Mouse (Mus musculus) megakaryocyte, embryonic 14.5 days (primary cell): ENCODE results near the gene Fgfr2. TPM values are rescaled to one million over a fixed set of nuclear protein-coding genes. Genes with fewer than 3 reads are reported as not detected.

Source experiments
- H3K27me3 ChIP-seq: replicated peaks from 2 replicates; pipeline ENCODE3; 2012; ENCODE audit warnings: inconsistent platforms
- H3K36me3 ChIP-seq: replicated peaks from 2 replicates; pipeline ENCODE3; 2012; ENCODE audit warnings: low read length, inconsistent platforms, mixed read lengths
- H3K4me1 ChIP-seq: 2 replicates; pipeline ENCODE4 v1.6.1; 2012; ENCODE audit warnings: inconsistent platforms
- H3K4me3 ChIP-seq: replicated peaks from 2 replicates; pipeline ENCODE3; 2012; ENCODE audit warnings: moderate library complexity, mild to moderate bottlenecking, inconsistent platforms
- H3K9me3 ChIP-seq: 2 replicates; pipeline ENCODE4 v1.6.1; 2012; ENCODE audit warnings: inconsistent platforms
- FLI1 ChIP-seq: IDR thresholded peaks from 2 replicates; pipeline ENCODE4 v1.6.1; 2012; ENCODE audit warnings: low read length, inconsistent platforms, mixed read lengths
- GATA1 ChIP-seq: IDR thresholded peaks from 3 replicates; pipeline ENCODE4 v1.6.1; 2012; ENCODE audit warnings: mixed read lengths, low read length, inconsistent platforms, borderline replicate concordance
- polyA plus RNA-seq: library from polyadenylated mRNA; stranded (reverse); fragments of >175 nt; gene quantifications from 2 replicates; pipeline ENCODE4 v1.2.3, GENCODE M21; 2012; ENCODE audit warnings: low replicate concordance; ENCODE audit not compliant: insufficient read depth

The Fgfr2 gene
- polyA plus RNA-seq, 1 experiment: 0.45 TPM

GRCm38 (mm10) chr7:132559138-132559766, 563.9 kb downstream of the Fgfr2 start:
- no peaks in the 10 kb centered on the region for H3K9me3 ChIP-seq
- H3K4me1 ChIP-seq: peaks cover 13% of the 10 kb centered on the region
- no peak overlapping the region for H3K4me3 ChIP-seq
- H3K36me3 ChIP-seq: peaks cover 84% of the 10 kb centered on the region
- no peaks in the 10 kb centered on the region for H3K27me3 ChIP-seq
- no peak for TF ChIP-seq FLI1
- no peak for TF ChIP-seq GATA1

GRCm38 (mm10) chr7:132558141-132558736, 564.9 kb downstream of the Fgfr2 start:
- no peaks in the 10 kb centered on the region for H3K9me3 ChIP-seq
- H3K4me3 ChIP-seq: no peak overlapping the region
- TF ChIP-seq FLI1 (no peak), GATA1 (no peak)
- H3K36me3 ChIP-seq: peaks cover 74% of the 10 kb centered on the region
- peaks cover 13% of the 10 kb centered on the region for H3K4me1 ChIP-seq
- H3K27me3 ChIP-seq: no peaks in the 10 kb centered on the region

GRCm38 (mm10) chr7:132556575-132556974, 566.6 kb downstream of the Fgfr2 start:
- Histone ChIP-seq H3K36me3 (peaks cover 57% of the 10 kb centered on the region), H3K4me1 (peaks cover 17% of the 10 kb centered on the region), H3K4me3 (no peak overlapping the region), H3K9me3 (no peaks in the 10 kb centered on the region), H3K27me3 (no peaks in the 10 kb centered on the region)
- TF ChIP-seq GATA1 (no peak), FLI1 (no peak)

GRCm38 (mm10) chr7:132555911-132556310, 567.2 kb downstream of the Fgfr2 start:
- H3K4me3 ChIP-seq: no peak overlapping the region
- TF ChIP-seq FLI1 (no peak), GATA1 (no peak)
- no peaks in the 10 kb centered on the region for H3K27me3 ChIP-seq
- peaks cover 51% of the 10 kb centered on the region for H3K36me3 ChIP-seq
- H3K9me3 ChIP-seq: no peaks in the 10 kb centered on the region
- H3K4me1 ChIP-seq: peaks cover 23% of the 10 kb centered on the region

GRCm38 (mm10) chr7:132554091-132554490, 569.1 kb downstream of the Fgfr2 start:
- H3K36me3 ChIP-seq: peaks cover 32% of the 10 kb centered on the region
- H3K4me1 ChIP-seq: peaks cover 19% of the 10 kb centered on the region
- H3K9me3 ChIP-seq: no peaks in the 10 kb centered on the region
- H3K27me3 ChIP-seq: peaks cover 7% of the 10 kb centered on the region
- TF ChIP-seq FLI1 (no peak), GATA1 (no peak)
- no peak overlapping the region for H3K4me3 ChIP-seq

GRCm38 (mm10) chr7:132551351-132552126, 571.6 kb downstream of the Fgfr2 start:
- Histone ChIP-seq H3K4me3 (peak overlapping the region; percentile 93), H3K27me3 (peaks cover 23% of the 10 kb centered on the region)

GRCm38 (mm10) chr7:132547126-132547525, 576.0 kb downstream of the Fgfr2 start:
- H3K4me3 ChIP-seq: no peak overlapping the region
- TF ChIP-seq FLI1 (no peak), GATA1 (no peak)
- no peaks in the 10 kb centered on the region for H3K9me3 ChIP-seq
- peaks cover 9% of the 10 kb centered on the region for H3K4me1 ChIP-seq
- peaks cover 54% of the 10 kb centered on the region for H3K27me3 ChIP-seq
- H3K36me3 ChIP-seq: no peaks in the 10 kb centered on the region

More at GRCm38 (mm10) chr7:132551351-132552126, 571.6 kb downstream of the Fgfr2 start:
- H3K4me1 ChIP-seq: peaks cover 18% of the 10 kb centered on the region
- peaks cover 7% of the 10 kb centered on the region for H3K36me3 ChIP-seq
- H3K9me3 ChIP-seq: no peaks in the 10 kb centered on the region
- TF ChIP-seq FLI1 (no peak), GATA1 (no peak)

- TF ChIP-seq GATA1: no peak
- no peak for TF ChIP-seq FLI1
- Histone ChIP-seq H3K4me1 (no peaks in the 10 kb centered on the region), H3K36me3 (no peaks in the 10 kb centered on the region), H3K27me3 (peaks cover 65% of the 10 kb centered on the region), H3K4me3 (no peak overlapping the region), H3K9me3 (no peaks in the 10 kb centered on the region)
Observed at GRCm38 (mm10) chr7:132542427-132542826, 580.7 kb downstream of the Fgfr2 start.

GRCm38 (mm10) chr7:132541566-132541965, 581.6 kb downstream of the Fgfr2 start:
- Histone ChIP-seq H3K27me3 (peaks cover 60% of the 10 kb centered on the region), H3K9me3 (no peaks in the 10 kb centered on the region), H3K4me1 (no peaks in the 10 kb centered on the region), H3K4me3 (no peak overlapping the region), H3K36me3 (no peaks in the 10 kb centered on the region)
- TF ChIP-seq GATA1 (no peak), FLI1 (no peak)

- Histone ChIP-seq H3K4me3 (no peak overlapping the region), H3K36me3 (no peaks in the 10 kb centered on the region), H3K27me3 (peaks cover 51% of the 10 kb centered on the region), H3K4me1 (no peaks in the 10 kb centered on the region), H3K9me3 (no peaks in the 10 kb centered on the region)
- no peak for TF ChIP-seq GATA1
- TF ChIP-seq FLI1: no peak
Observed at GRCm38 (mm10) chr7:132540597-132540996, 582.6 kb downstream of the Fgfr2 start.
